Comparison of ENCODE assay signal across 13 mouse cellular contexts in the genomic region with DNA sequence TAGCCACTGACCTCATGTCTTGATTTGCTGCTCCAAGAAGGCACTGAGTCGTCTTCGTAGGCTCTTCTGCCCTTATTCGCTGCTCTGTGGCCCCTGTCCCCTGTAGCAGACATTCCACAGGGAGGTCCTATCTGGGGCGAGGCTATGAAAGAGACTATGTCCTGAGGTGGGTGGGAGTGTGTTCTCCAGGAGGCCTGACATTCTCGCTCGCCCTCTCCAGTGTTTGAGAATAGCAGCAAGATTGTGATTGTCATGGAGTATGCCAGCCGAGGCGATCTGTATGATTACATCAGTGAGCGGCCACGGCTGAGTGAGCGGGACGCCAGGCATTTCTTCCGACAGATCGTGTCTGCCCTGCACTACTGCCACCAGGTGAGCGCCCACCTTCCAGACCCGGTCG. TPM values are rescaled to one million over a fixed set of nuclear protein-coding genes. Genes with fewer than 3 reads are reported as not detected.
DNase-seq lines count a peak whose midpoint lies in the region; ATAC-seq and TF ChIP-seq lines count a peak whose summit lies in the region.
"Had no signal": no experiment of that assay in that cellular context is flagged by ENCODE, and none has a peak within 500 bp of the region (broad histone marks: within the 10 kb centered on the region; RNA-seq: fewer than 3 reads in every experiment).

No protein-coding gene starts in this region.

- H3K36me3 ChIP-seq in intestine, postnatal 0 days (ENCODE audit: control insufficient read depth, insufficient read depth): peaks cover 55% of the 10 kb centered on the region
- H3K36me3 ChIP-seq in intestine, embryonic 16.5 days (ENCODE audit: control insufficient read depth, insufficient read depth, low read length): no peaks in the 10 kb centered on the region
- peaks cover 74% of the 10 kb centered on the region for H3K36me3 ChIP-seq in embryonic facial prominence, embryonic 10.5 days (replicated peaks)
- peaks cover 62% of the 10 kb centered on the region for H3K36me3 ChIP-seq in midbrain, embryonic 11.5 days (ENCODE audit: control insufficient read depth, insufficient read depth, low read length)

- no peak for ATAC-seq in intestine, postnatal 0 days
- no peak for ATAC-seq in intestine, embryonic 16.5 days
- ATAC-seq in midbrain, embryonic 11.5 days (ENCODE audit: low FRiP score): no peak
- ATAC-seq in granulocyte monocyte progenitor cell, adult 5-6 weeks (replicated peaks; ENCODE audit: poor library complexity, severe bottlenecking): no peak

- no peaks in the 10 kb centered on the region for H3K27me3 ChIP-seq in intestine, postnatal 0 days (replicated peaks; ENCODE audit: control insufficient read depth, insufficient read depth, low read length)
- no peaks in the 10 kb centered on the region for H3K27me3 ChIP-seq in intestine, embryonic 16.5 days (replicated peaks; ENCODE audit: control insufficient read depth, insufficient read depth, low read length)
- H3K27me3 ChIP-seq in embryonic facial prominence, embryonic 10.5 days (replicated peaks; ENCODE audit: low read depth, poor library complexity, severe bottlenecking): no peaks in the 10 kb centered on the region
- no peaks in the 10 kb centered on the region for H3K27me3 ChIP-seq in midbrain, embryonic 11.5 days (ENCODE audit: control insufficient read depth, insufficient read depth, low read length)

- no peak overlapping the region for H3K4me2 ChIP-seq in intestine, postnatal 0 days (replicated peaks; ENCODE audit: low read depth)
- no peak overlapping the region for H3K4me2 ChIP-seq in intestine, embryonic 16.5 days (ENCODE audit: low read depth, low read length)
- no peak overlapping the region for H3K4me2 ChIP-seq in midbrain, embryonic 11.5 days

- H3K4me3 ChIP-seq in intestine, postnatal 0 days (ENCODE audit: low read depth, low read length): no peak overlapping the region
- H3K4me3 ChIP-seq in intestine, embryonic 16.5 days (ENCODE audit: low read length): no peak overlapping the region
- no peak overlapping the region for H3K4me3 ChIP-seq in embryonic facial prominence, embryonic 10.5 days
- no peak overlapping the region for H3K4me3 ChIP-seq in midbrain, embryonic 11.5 days (ENCODE audit: low read depth, low read length)
- H3K4me3 ChIP-seq: heart, adult 2 months; myocyte had no signal

- H3K9ac ChIP-seq in intestine, postnatal 0 days (ENCODE audit: low read depth, low read length): no peak overlapping the region
- no peak overlapping the region for H3K9ac ChIP-seq in intestine, embryonic 16.5 days (ENCODE audit: low read depth, low read length)
- no peak overlapping the region for H3K9ac ChIP-seq in midbrain, embryonic 11.5 days (ENCODE audit: low read length)

- peaks cover 3% of the 10 kb centered on the region; the same call in 1 of the 2 replicates for H3K4me1 ChIP-seq in intestine, postnatal 0 days (replicated peaks; ENCODE audit: control insufficient read depth, insufficient read depth, low read length)
- peaks cover 14% of the 10 kb centered on the region for H3K4me1 ChIP-seq in intestine, embryonic 16.5 days (ENCODE audit: control insufficient read depth, insufficient read depth, low read length)
- H3K4me1 ChIP-seq in embryonic facial prominence, embryonic 10.5 days: peaks cover 83% of the 10 kb centered on the region
- peaks cover 88% of the 10 kb centered on the region for H3K4me1 ChIP-seq in midbrain, embryonic 11.5 days (ENCODE audit: control insufficient read depth, insufficient read depth, low read length)

- 83% methylated on average over 17 of the region's 17 CpGs for WGBS in intestine, postnatal 0 days
- WGBS in intestine, embryonic 16.5 days: 83% methylated on average over 17 of the region's 17 CpGs
- WGBS in embryonic facial prominence, embryonic 10.5 days: 89% methylated on average over 17 of the region's 17 CpGs
- 83% methylated on average over 17 of the region's 17 CpGs for WGBS in midbrain, embryonic 11.5 days

- peak overlapping the region; percentile 62; the same call in 1 of the 2 replicates for H3K27ac ChIP-seq in intestine, postnatal 0 days (ENCODE audit: low read depth, low read length)
- H3K27ac ChIP-seq in intestine, embryonic 16.5 days (ENCODE audit: low read length): no peak overlapping the region
- H3K27ac ChIP-seq in embryonic facial prominence, embryonic 10.5 days (replicated peaks): peak overlapping the region; percentile 40; the same call in 1 of the 2 replicates
- 0 out of 2 replicates have a peak overlapping the region, but pooled peaks have one; percentile 4 for H3K27ac ChIP-seq in midbrain, embryonic 11.5 days (ENCODE audit: low read depth, low read length)
- H3K27ac ChIP-seq: heart, adult 2 months had no signal

- TF ChIP-seq CTCF in intestine, postnatal 0 days (IDR thresholded peaks at IDR 0.05; ENCODE audit: low read depth): no peak

- no peaks in the 10 kb centered on the region for H3K9me3 ChIP-seq in intestine, postnatal 0 days (ENCODE audit: control insufficient read depth)
- no peaks in the 10 kb centered on the region for H3K9me3 ChIP-seq in intestine, embryonic 16.5 days (ENCODE audit: control insufficient read depth, low read length)
- H3K9me3 ChIP-seq in embryonic facial prominence, embryonic 10.5 days: no peaks in the 10 kb centered on the region
- H3K9me3 ChIP-seq in midbrain, embryonic 11.5 days (ENCODE audit: control insufficient read depth, low read length): no peaks in the 10 kb centered on the region

- DNase-seq in ZHBTc4 (ENCODE audit: low read depth, low spot score): peak; percentile 53
- no peak for DNase-seq in embryonic facial prominence, embryonic 10.5 days (ENCODE audit: low spot score)
- no peak for DNase-seq in midbrain, embryonic 11.5 days (ENCODE audit: low spot score, missing footprints)
- no peak for DNase-seq in thymus, postnatal 25 days
- no peak for DNase-seq in embryo, embryonic 9.5 days (ENCODE audit: extremely low spot score)
- DNase-seq: heart, adult 2 months; layer of hippocampus, postnatal 36 days had no signal

RNA-seq across cellular contexts. Expression of a gene that starts 11.6 kb away (rescaled TPM):
- polyA plus RNA-seq in intestine, postnatal 0 days (2015; fragmentation: Nextera tagmentation; extraction: Ambion mirVana): 20.0 and 20.6 TPM in 2 replicates
- polyA plus RNA-seq in intestine, embryonic 16.5 days (2015; fragmentation: Nextera tagmentation; extraction: Ambion mirVana): 4.6 and 5.6 TPM in 2 replicates
- 12.6 and 19.6 TPM in 2 replicates for polyA plus RNA-seq in embryonic facial prominence, embryonic 10.5 days (2016; fragmentation: Nextera tagmentation; extraction: Ambion mirVana)
- 100 and 105 TPM in 2 replicates for polyA plus RNA-seq in midbrain, embryonic 11.5 days (2014; fragmentation: Nextera tagmentation; extraction: Ambion mirVana)
- 37.2 and 40.4 TPM in 2 replicates for total RNA-seq in granulocyte monocyte progenitor cell, adult 5-6 weeks (2014; fragmentation: Nextera tagmentation)
- 19.3 and 21.7 TPM in 2 replicates for total RNA-seq in granulocyte monocyte progenitor cell, adult 5-6 weeks (2017)

RNA-seq across cellular contexts. Expression of a gene that starts 29.1 kb away (rescaled TPM):
- 0.46 and 0.51 TPM in 2 replicates for polyA plus RNA-seq in intestine, postnatal 0 days (2015; fragmentation: Nextera tagmentation; extraction: Ambion mirVana)
- polyA plus RNA-seq in intestine, embryonic 16.5 days (2015; fragmentation: Nextera tagmentation; extraction: Ambion mirVana): 0.09 and 0.33 TPM in 2 replicates
- 0.46 and 0.58 TPM in 2 replicates for polyA plus RNA-seq in embryonic facial prominence, embryonic 10.5 days (2016; fragmentation: Nextera tagmentation; extraction: Ambion mirVana)
- polyA plus RNA-seq in midbrain, embryonic 11.5 days (2014; fragmentation: Nextera tagmentation; extraction: Ambion mirVana): 3.5 and 4.5 TPM in 2 replicates
- total RNA-seq in granulocyte monocyte progenitor cell, adult 5-6 weeks (2014; fragmentation: Nextera tagmentation): not detected in 2 replicates
- total RNA-seq in granulocyte monocyte progenitor cell, adult 5-6 weeks (2017): not detected in 2 replicates
- polyA plus RNA-seq: activated CD4-positive, CD25-positive, alpha-beta regulatory T cell, adult 4 months; limb, embryonic 11.5 days had no signal
